In genomic region chr3:138859166-138859565, GRCm38 (mm10) we compare ENCODE assay signal across 8 mouse cellular contexts.
DNase-seq lines count a peak whose midpoint lies in the region; ATAC-seq and TF ChIP-seq lines count a peak whose summit lies in the region.
"Had no signal": no experiment of that assay in that cellular context is flagged by ENCODE, and none has a peak within 500 bp of the region (broad histone marks: within the 10 kb centered on the region; RNA-seq: fewer than 3 reads in every experiment).

No protein-coding gene starts in this region.

- intact Hi-C loops in gastrocnemius, postnatal 36 days (cut with DNase I), result no loop called here

- WGBS in midbrain, embryonic 10.5 days, result 82% methylated on average over 8 of the region's 8 CpGs
- WGBS in midbrain, embryonic 11.5 days, result 80% methylated on average over 8 of the region's 8 CpGs
- 61% methylated on average over 8 of the region's 8 CpGs for WGBS in hindbrain, embryonic 12.5 days
- WGBS in midbrain, postnatal 0 days, result 67% methylated on average over 8 of the region's 8 CpGs

- H3K27ac ChIP-seq in midbrain, embryonic 10.5 days (replicated peaks), result peak overlapping the region; percentile 73
- no peak overlapping the region for H3K27ac ChIP-seq in midbrain, embryonic 11.5 days (ENCODE audit: low read depth, low read length)
- peak overlapping the region; percentile 75 for H3K27ac ChIP-seq in hindbrain, embryonic 12.5 days
- peak overlapping the region; percentile 34; the same call in 1 of the 2 replicates for H3K27ac ChIP-seq in midbrain, postnatal 0 days (ENCODE audit: low read depth, low read length)

- ATAC-seq in midbrain, embryonic 11.5 days (ENCODE audit: low FRiP score), result no peak
- ATAC-seq in hindbrain, embryonic 12.5 days (ENCODE audit: low FRiP score), result peak; percentile 8; the same call in 1 of the 2 replicates
- no peak for ATAC-seq in midbrain, postnatal 0 days (ENCODE audit: low FRiP score)

- no peak for TF ChIP-seq CTCF in midbrain, postnatal 0 days (IDR thresholded peaks at IDR 0.05)

- no peak overlapping the region for H3K4me2 ChIP-seq in midbrain, embryonic 11.5 days
- H3K4me2 ChIP-seq in hindbrain, embryonic 12.5 days (replicated peaks), result no peak overlapping the region
- H3K4me2 ChIP-seq in midbrain, postnatal 0 days (ENCODE audit: low read depth, low read length, poor library complexity, severe bottlenecking), result no peak overlapping the region

- peaks cover 67% of the 10 kb centered on the region for H3K4me1 ChIP-seq in midbrain, embryonic 10.5 days
- peaks cover 43% of the 10 kb centered on the region for H3K4me1 ChIP-seq in midbrain, embryonic 11.5 days (ENCODE audit: control insufficient read depth, insufficient read depth, low read length)
- H3K4me1 ChIP-seq in hindbrain, embryonic 12.5 days, result peaks cover 71% of the 10 kb centered on the region
- H3K4me1 ChIP-seq in midbrain, postnatal 0 days (ENCODE audit: insufficient read depth, low read length), result peaks cover 47% of the 10 kb centered on the region

- no peaks in the 10 kb centered on the region for H3K36me3 ChIP-seq in midbrain, embryonic 10.5 days
- no peaks in the 10 kb centered on the region for H3K36me3 ChIP-seq in midbrain, embryonic 11.5 days (ENCODE audit: control insufficient read depth, insufficient read depth, low read length)
- H3K36me3 ChIP-seq in hindbrain, embryonic 12.5 days, result no peaks in the 10 kb centered on the region
- H3K36me3 ChIP-seq in midbrain, postnatal 0 days (ENCODE audit: insufficient read depth, low read length), result no peaks in the 10 kb centered on the region

- no peaks in the 10 kb centered on the region for H3K9me3 ChIP-seq in midbrain, embryonic 10.5 days (replicated peaks)
- no peaks in the 10 kb centered on the region for H3K9me3 ChIP-seq in midbrain, embryonic 11.5 days (ENCODE audit: control insufficient read depth, low read length)
- no peaks in the 10 kb centered on the region for H3K9me3 ChIP-seq in hindbrain, embryonic 12.5 days (replicated peaks)
- no peaks in the 10 kb centered on the region for H3K9me3 ChIP-seq in midbrain, postnatal 0 days (ENCODE audit: low read length)

- no peak overlapping the region for H3K4me3 ChIP-seq in midbrain, embryonic 10.5 days
- H3K4me3 ChIP-seq in midbrain, embryonic 11.5 days (ENCODE audit: low read depth, low read length), result no peak overlapping the region
- no peak overlapping the region for H3K4me3 ChIP-seq in hindbrain, embryonic 12.5 days
- H3K4me3 ChIP-seq in midbrain, postnatal 0 days (ENCODE audit: low read depth, low read length), result no peak overlapping the region

- DNase-seq in midbrain, embryonic 10.5 days (ENCODE audit: low spot score), result no peak
- DNase-seq in midbrain, embryonic 11.5 days (ENCODE audit: low spot score, missing footprints), result no peak
- peak; percentile 73 to 79 for DNase-seq in cerebellum, postnatal 14 days
- no peak for DNase-seq in midbrain, postnatal 0 days (ENCODE audit: low spot score)
- DNase-seq in gastrocnemius, postnatal 36 days, result no peak
- DNase-seq in adrenal gland, adult 8-10 months, result no peak
- DNase-seq: embryo, embryonic 11 days had no signal

- no peaks in the 10 kb centered on the region for H3K27me3 ChIP-seq in midbrain, embryonic 10.5 days (ENCODE audit: low read depth, poor library complexity, severe bottlenecking)
- H3K27me3 ChIP-seq in midbrain, embryonic 11.5 days (ENCODE audit: control insufficient read depth, insufficient read depth, low read length), result no peaks in the 10 kb centered on the region; the same call in 1 of the 2 replicates
- no peaks in the 10 kb centered on the region for H3K27me3 ChIP-seq in hindbrain, embryonic 12.5 days
- H3K27me3 ChIP-seq in midbrain, postnatal 0 days (ENCODE audit: insufficient read depth, low read length), result no peaks in the 10 kb centered on the region

- H3K9ac ChIP-seq in midbrain, embryonic 11.5 days (ENCODE audit: low read length), result no peak overlapping the region
- H3K9ac ChIP-seq in hindbrain, embryonic 12.5 days, result peak overlapping the region; percentile 27; the same call in 1 of the 2 replicates
- no peak overlapping the region for H3K9ac ChIP-seq in midbrain, postnatal 0 days (replicated peaks; ENCODE audit: low read length, poor library complexity, severe bottlenecking)

Comparison
In these comparisons a context has a peak if more than half of its experiments do, and no peak if none do; other contexts are left out.
1. DNase-seq: peak in cerebellum, postnatal 14 days (2 of 2); none in midbrain, embryonic 10.5 days (single experiment), midbrain, embryonic 11.5 days (single experiment), midbrain, postnatal 0 days (single experiment), gastrocnemius, postnatal 36 days (0 of 2) and adrenal gland, adult 8-10 months (single experiment).